Mouse (Mus musculus) Patski (cell line): Measurements from ENCODE around the gene Olfr71. TPM values are rescaled to one million over a fixed set of nuclear protein-coding genes. Genes with fewer than 3 reads are reported as not detected.

Experiments
- ATAC-seq: fragments of 100-300 bp; one replicate; pipeline ENCODE4 v1.8.0; 2021
- CTCF ChIA-PET: fragments of 350-600 bp; sonication (Branson Sonifier 250); formaldehyde crosslinking; loops from one replicate; lab custom pipeline; 2022; ENCODE audit warnings: inconsistent platforms; lab: Charles Lee
- POLR2A ChIA-PET: fragments of 350-600 bp; sonication (Branson Sonifier 250); formaldehyde crosslinking; loops from one replicate; lab custom pipeline; 2022; ENCODE audit warnings: antibody characterized with exemption, inconsistent platforms; lab: Charles Lee
- DNase-seq: peaks from one replicate; pipeline ENCODE4 v3.0.0-alpha.2; 2011; ENCODE audit warnings: low read depth, low spot score
- H3K27me3 ChIP-seq: fragments of 371-371 bp; one replicate; pipeline ENCODE4 v1.5.1; 2021
- CTCF ChIP-seq: fragments of 100-300 bp; IDR thresholded peaks from one replicate; pipeline ENCODE4 v1.5.1; 2021
- in situ Hi-C: fragments of 300-500 bp; cut with MboI; formaldehyde crosslinking; loops from 3 replicates; pipeline ENCODE4 v1.11.1; 2018; ENCODE audit warnings: low pct_unique_long_range_greater_than_20kb, mixed read lengths
- polyA plus RNA-seq: library from polyadenylated mRNA; unstranded; gene quantifications from one replicate; pipeline ENCODE4 v1.2.3, GENCODE M21; 2021

Gene Olfr71
- polyA plus RNA-seq, 1 experiment from 2014 or later, result not detected

GRCm38 (mm10) chr4:43668782-43669427, 41.1 kb downstream of the Olfr71 start, which contains the start of the genes Tmem8b and Fam221b:
TSS of gene Tmem8b (plus strand) at chr4:43668971.
TSS of gene Fam221b (minus strand) at chr4:43669145.
- POLR2A ChIA-PET, result no interaction called here
- peak; percentile 95 for ATAC-seq
- peaks cover 3% of the 10 kb centered on the region for H3K27me3 ChIP-seq
- no peak for TF ChIP-seq CTCF
- no peak for DNase-seq
- CTCF ChIA-PET, result no interaction called here
- in situ Hi-C loops, result loop anchor here (10.0 kb wide), 1 partner anchor 234 kb away; no protein-coding TSS in a partner anchor

GRCm38 (mm10) chr4:43666412-43666811, 43.6 kb downstream of the Olfr71 start:
- ATAC-seq, result no peak
- ChIA-PET CTCF (interaction anchor here (0.7 to 2.0 kb wide), 5 partner anchors 9 to 61 kb away, joined by 3 to 8 read pairs (median 3); partner anchors contain the start of gene Npr2), POLR2A (no interaction called here)
- in situ Hi-C loops, result loop anchor here (10.0 kb wide), 1 partner anchor 232 kb away; no protein-coding TSS in a partner anchor
- peaks cover 7% of the 10 kb centered on the region for H3K27me3 ChIP-seq
- DNase-seq, result no peak
- TF ChIP-seq CTCF, result peak; percentile 69

- ATAC-seq (no peak), DNase-seq (no peak)
- no peak for TF ChIP-seq CTCF
- ChIA-PET POLR2A (no interaction called here), CTCF (interaction anchor here (1.4 kb wide), 2 partner anchors 9 to 15 kb away, joined by 3 read pairs; no protein-coding TSS in a partner anchor)
- in situ Hi-C loops, result no loop called here
- H3K27me3 ChIP-seq, result no peaks in the 10 kb centered on the region
Measured at GRCm38 (mm10) chr4:43657146-43657545, 52.9 kb downstream of the Olfr71 start.

GRCm38 (mm10) chr4:43656339-43657109, 53.5 kb downstream of the Olfr71 start, which contains the start of gene Hint2:
TSS of gene Hint2 (minus strand) at chr4:43656466.
- no peak for TF ChIP-seq CTCF
- in situ Hi-C loops, result no loop called here
- DNase-seq (peak; percentile 97), ATAC-seq (peak; percentile 93)
- no peaks in the 10 kb centered on the region for H3K27me3 ChIP-seq
- ChIA-PET CTCF (interaction anchor here (1.1 to 1.6 kb wide), 4 partner anchors 10 to 26 kb away, joined by 3 to 5 read pairs (median 3); no protein-coding TSS in a partner anchor), POLR2A (interaction anchor here (0.9 kb wide), 1 partner anchor 21 kb away, joined by 3 read pairs; no protein-coding TSS in a partner anchor)

- DNase-seq (no peak), ATAC-seq (peak; percentile 57)
- CTCF ChIA-PET, result interaction anchor here (0.8 to 1.6 kb wide), 4 partner anchors 12 to 56 kb away, joined by 3 to 5 read pairs (median 3); no protein-coding TSS in a partner anchor
- POLR2A ChIA-PET, result interaction anchor here (0.9 kb wide), 1 partner anchor 20 kb away, joined by 3 read pairs; no protein-coding TSS in a partner anchor
- TF ChIP-seq CTCF, result no peak
- in situ Hi-C loops, result no loop called here
- no peaks in the 10 kb centered on the region for H3K27me3 ChIP-seq
Measured at GRCm38 (mm10) chr4:43655656-43656338, 54.3 kb downstream of the Olfr71 start.

Other genes starting within 250 kb of the Olfr71 start
- gene Sit1, start 226.5 kb downstream of the Olfr71 start, polyA plus RNA-seq, result not detected
- gene Ccdc107, start 217.4 kb downstream of the Olfr71 start, polyA plus RNA-seq, result 42.8 TPM
- 5.5 TPM for gene Arhgef39, start 210.6 kb downstream of the Olfr71 start, polyA plus RNA-seq
- not detected for gene Car9, start 203.3 kb downstream of the Olfr71 start, polyA plus RNA-seq
- 0.22 TPM for gene Tpm2, start 186.5 kb downstream of the Olfr71 start, polyA plus RNA-seq
- gene Creb3, start 147.9 kb downstream of the Olfr71 start, polyA plus RNA-seq, result 74.6 TPM
- 112 TPM for gene Tln1, start 147.6 kb downstream of the Olfr71 start, polyA plus RNA-seq
- 25.3 TPM for gene Rgp1, start 131.5 kb downstream of the Olfr71 start, polyA plus RNA-seq
- gene Gba2, start 131.4 kb downstream of the Olfr71 start, polyA plus RNA-seq, result 12.5 TPM
- not detected for gene Msmp, start 125.8 kb downstream of the Olfr71 start, polyA plus RNA-seq
- gene Npr2, start 78.3 kb downstream of the Olfr71 start, polyA plus RNA-seq, result 47.2 TPM
- gene Spag8, start 56.7 kb downstream of the Olfr71 start, polyA plus RNA-seq, result 0.50 TPM
- 69.0 TPM for gene Hint2, start 53.8 kb downstream of the Olfr71 start, polyA plus RNA-seq
- gene Tmem8b, start 41.3 kb downstream of the Olfr71 start, polyA plus RNA-seq, result 4.8 TPM
- gene Fam221b, start 41.1 kb downstream of the Olfr71 start, polyA plus RNA-seq, result 0.59 TPM
- gene Olfr70, start 9.4 kb downstream of the Olfr71 start, polyA plus RNA-seq, result not detected
- gene Hrct1, start 16.9 kb upstream of the Olfr71 start, polyA plus RNA-seq, result 0.50 TPM
- gene Spaar, start 19.8 kb upstream of the Olfr71 start, polyA plus RNA-seq, result 0.12 TPM
- gene Olfr159, start 60.8 kb upstream of the Olfr71 start, polyA plus RNA-seq, result not detected
- not detected for gene Olfr156, start 113.6 kb upstream of the Olfr71 start, polyA plus RNA-seq
- not detected for gene Olfr157, start 129.9 kb upstream of the Olfr71 start, polyA plus RNA-seq
- not detected for gene Olfr155, start 141.3 kb upstream of the Olfr71 start, polyA plus RNA-seq
- gene Reck, start 165.3 kb upstream of the Olfr71 start, polyA plus RNA-seq, result 3.5 TPM
- 58.5 TPM for gene Glipr2, start 247.1 kb upstream of the Olfr71 start, polyA plus RNA-seq